Mouse (Mus musculus) c-Kit-positive CD71-negative TER-119-negative erythroid progenitor cells, embryonic 14.5 days (primary cell): Measurements from ENCODE around the gene Krtap19-3.

Source experiments
- DNase-seq: peaks from one replicate; pipeline ENCODE4 v3.0.0-alpha.2; 2013; ENCODE audit warnings: low read depth

The Krtap19-3 gene

DNA sequence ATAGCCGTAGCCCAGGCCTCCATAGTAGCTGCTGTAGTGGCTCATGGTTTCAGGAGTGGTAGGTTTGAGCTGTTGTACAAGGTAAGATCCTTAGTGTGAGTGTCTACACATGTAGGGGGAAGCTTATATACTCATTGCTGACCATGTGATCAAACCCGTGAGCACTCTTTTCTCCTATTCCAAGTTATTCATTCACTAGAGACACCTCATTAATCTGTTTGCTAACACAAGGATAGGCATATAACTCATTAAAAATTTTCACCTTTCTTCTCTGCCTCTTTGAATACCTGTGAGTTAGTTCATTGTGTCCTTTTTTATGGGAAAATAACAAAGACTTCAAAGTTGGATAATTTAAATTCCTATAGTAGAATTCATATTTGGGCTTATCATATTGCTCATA is at the start of gene Krtap19-3:
Gene Krtap19-3, minus strand, starts transcription at position 101 of the 400 bp plus-strand sequence.
- no peak for DNase-seq

DNA sequence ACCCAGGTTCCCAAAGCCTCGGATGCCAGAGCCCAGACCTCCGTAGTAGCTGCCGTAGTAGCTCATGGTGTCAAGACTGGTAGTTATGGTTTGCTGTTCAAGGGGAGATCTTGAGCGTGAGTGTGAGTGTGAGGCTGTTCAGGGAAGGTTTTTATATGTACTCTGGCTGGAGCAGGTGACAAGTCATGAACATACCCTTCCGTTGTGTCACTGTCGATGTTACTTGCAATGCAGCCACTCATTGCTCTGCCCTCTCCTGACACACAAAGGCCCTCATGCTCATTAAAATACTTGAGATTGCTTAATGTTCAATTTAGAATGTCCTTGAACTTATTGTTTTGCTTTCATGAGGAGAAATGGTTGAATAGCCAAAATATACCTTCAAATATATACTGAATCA is 18.5 kb upstream of the Krtap19-3 start, which contains the start of gene Krtap19-5:
Gene Krtap19-5, minus strand, starts transcription at position 101 of the 400 bp plus-strand sequence.
- no peak for DNase-seq

DNA sequence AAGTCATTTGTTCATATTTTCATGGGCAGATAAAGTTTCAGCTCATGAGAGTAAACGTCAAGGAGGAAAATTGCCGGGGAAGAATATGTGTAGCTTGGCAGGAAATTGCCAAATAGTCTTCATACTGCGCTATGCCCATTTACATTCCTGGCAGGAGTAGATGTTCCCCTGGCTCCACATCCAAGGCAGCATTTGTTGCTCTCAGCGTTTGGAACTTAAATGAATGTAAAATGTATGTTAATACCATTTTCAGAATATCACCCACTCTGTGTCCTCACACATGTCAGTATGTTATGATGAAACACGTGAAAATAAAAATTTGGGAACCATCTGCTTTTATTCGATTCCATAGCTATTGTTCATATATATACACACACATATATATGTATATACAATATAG is 9.0 kb upstream of the Krtap19-3 start:
- DNase-seq, result no peak

GRCm38 (mm10) chr16:88884989-88885388 is 7.2 kb upstream of the Krtap19-3 start, which contains the start of gene Krtap19-4:
Gene Krtap19-4, minus strand, starts transcription at chr16:88885089.
- no peak for DNase-seq

DNA sequence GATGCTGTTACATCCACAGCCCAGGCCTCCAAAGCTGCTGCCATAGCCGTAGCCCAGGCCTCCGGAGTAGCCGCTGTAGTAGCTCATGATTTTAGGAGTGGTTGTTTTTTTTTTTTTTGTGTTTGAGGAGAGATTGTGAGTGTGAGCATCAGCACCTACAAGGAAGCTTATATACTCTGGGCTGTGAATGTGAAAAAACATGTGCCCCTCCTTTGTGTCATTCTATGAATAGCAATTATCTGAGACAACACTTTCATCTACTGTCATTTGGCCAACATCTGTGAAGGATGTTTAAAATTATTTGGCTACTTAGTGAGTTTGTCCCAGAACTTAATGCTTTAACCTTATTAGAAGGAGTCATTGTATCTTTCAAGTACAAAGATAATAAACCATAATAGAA is 3.7 kb downstream of the Krtap19-3 start, which contains the start of gene Krtap19-2:
Gene Krtap19-2, minus strand, starts transcription at position 101 of the 400 bp plus-strand sequence.
- DNase-seq, result no peak

- DNase-seq, result no peak
Measured at GRCm38 (mm10) chr16:88869311-88869710, 8.5 kb downstream of the Krtap19-3 start, which contains the start of gene Krtap19-1. Gene Krtap19-1, minus strand, starts transcription at chr16:88869411.

- DNase-seq, result no peak
Measured at GRCm38 (mm10) chr16:88864887-88865407, 12.9 kb downstream of the Krtap19-3 start.

DNA sequence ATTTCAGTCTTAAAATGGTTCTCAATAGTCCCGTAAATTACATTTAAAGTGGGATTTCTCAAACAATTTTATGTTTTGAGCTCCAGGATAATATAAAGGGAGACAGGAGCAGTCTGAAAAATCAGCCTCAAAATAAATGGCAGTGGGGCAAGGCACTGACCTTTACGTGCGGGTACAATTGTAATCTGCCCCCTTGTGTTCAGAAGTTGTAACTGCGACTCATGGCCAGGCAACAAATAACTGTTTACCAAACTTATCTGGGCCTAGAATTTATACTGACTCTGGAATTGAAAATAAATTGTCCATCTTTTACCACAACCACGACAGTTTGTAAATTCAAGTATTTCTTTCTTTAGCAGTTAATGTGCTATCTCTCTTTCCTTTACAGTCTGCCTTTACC is 26.4 kb downstream of the Krtap19-3 start:
- no peak for DNase-seq

DNA sequence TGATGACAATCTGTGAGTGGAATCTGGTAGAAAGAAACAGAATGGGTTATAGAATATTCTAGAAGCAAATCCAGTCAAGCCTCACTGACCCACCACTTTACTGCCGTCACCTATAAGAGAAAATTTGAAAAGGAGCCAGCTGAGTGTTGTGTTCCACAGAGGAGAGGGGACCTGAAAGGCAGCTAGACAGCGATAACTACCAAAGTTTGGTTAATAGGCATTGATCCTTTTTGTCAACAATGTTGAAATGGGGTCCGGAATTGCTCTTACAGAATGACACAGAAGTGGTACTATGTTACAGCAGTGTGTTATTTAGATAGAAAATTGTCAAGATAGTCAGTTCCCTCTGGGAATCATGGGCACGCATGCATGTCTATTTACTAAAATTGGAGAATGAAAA is 29.3 kb downstream of the Krtap19-3 start:
- DNase-seq, result no peak

DNA sequence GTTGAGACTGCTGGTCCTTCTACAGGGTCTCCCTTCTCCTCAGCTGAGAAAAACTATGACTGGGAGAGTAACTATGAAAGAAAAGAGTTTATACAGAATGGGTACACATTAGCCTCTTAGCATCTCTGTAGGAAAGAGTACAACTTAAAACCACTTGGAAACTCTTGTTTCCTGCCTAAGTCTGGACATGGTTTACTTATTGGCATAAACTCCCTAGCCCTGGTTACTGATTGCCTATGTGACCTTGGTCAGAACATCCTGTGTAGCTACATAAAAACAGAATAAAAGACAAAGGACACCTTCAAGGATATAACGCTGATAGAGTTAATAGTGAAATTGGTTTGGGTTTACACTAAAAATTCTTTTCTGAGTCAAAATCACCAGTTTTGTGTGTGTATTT is 30.5 kb downstream of the Krtap19-3 start:
- no peak for DNase-seq
